Mouse (Mus musculus) hindbrain, embryonic 12.5 days (tissue): ENCODE results near the gene Wdr90. TPM values are rescaled to one million over a fixed set of nuclear protein-coding genes. Genes with fewer than 3 reads are reported as not detected.
A peak's percentile ranks its signal among the peaks of the same experiment; 100 is the strongest.
"Not testable (repeated sequence)": the region's sequence is repeated elsewhere in the genome, so short reads cannot be mapped to it uniquely, and the experiment has no call there.

Experiments
- ATAC-seq: fragments of 200-750 bp; cut with Nextera tagmentation; 2 replicates; pipeline ENCODE4 v1.8.0; 2017; ENCODE audit warnings: moderate TSS enrichment; ENCODE audit not compliant: low FRiP score
- H3K27ac ChIP-seq: fragments of 300-500 bp; sonication (generic); 2 replicates; pipeline ENCODE4 v1.5.1; 2016; ENCODE audit warnings: mild to moderate bottlenecking
- H3K27me3 ChIP-seq: fragments of 300-500 bp; sonication (generic); 2 replicates; pipeline ENCODE4 v1.6.1; 2016; ENCODE audit warnings: mild to moderate bottlenecking
- H3K36me3 ChIP-seq: fragments of 300-500 bp; sonication (generic); 2 replicates; pipeline ENCODE4 v1.6.1; 2016; ENCODE audit warnings: mild to moderate bottlenecking
- H3K4me1 ChIP-seq: fragments of 300-500 bp; sonication (generic); 2 replicates; pipeline ENCODE4 v1.6.1; 2016
- H3K4me2 ChIP-seq: fragments of 300-500 bp; sonication (generic); replicated peaks from 2 replicates; pipeline ENCODE4 v1.6.1; 2016; ENCODE audit warnings: mild to moderate bottlenecking
- H3K4me3 ChIP-seq: fragments of 300-500 bp; sonication (generic); 2 replicates; pipeline ENCODE4 v1.5.1; 2016; ENCODE audit warnings: mild to moderate bottlenecking
- H3K9ac ChIP-seq: fragments of 300-500 bp; sonication (generic); 2 replicates; pipeline ENCODE4 v1.6.1; 2016; ENCODE audit warnings: mild to moderate bottlenecking, moderate library complexity
- H3K9me3 ChIP-seq: fragments of 300-500 bp; sonication (generic); replicated peaks from 2 replicates; pipeline ENCODE4 v1.6.1; 2016; ENCODE audit warnings: mild to moderate bottlenecking
- WGBS: fragments of 180-500 bp; shearing (Covaris S2); methylation state at CpG from one replicate; pipeline ENCODE4 v1.1.7; 2016; 5-methylcytosine and 5-hydroxymethylcytosine counted together
- polyA plus RNA-seq: library from polyadenylated mRNA; unstranded; fragments of >200 nt; fragmentation: Nextera tagmentation; extraction: Ambion mirVana; gene quantifications from 2 replicates; pipeline ENCODE4 v1.2.1, GENCODE M21; 2016

Gene Wdr90
- polyA plus RNA-seq, 1 experiment from 2014 or later = 30.0 TPM

DNA sequence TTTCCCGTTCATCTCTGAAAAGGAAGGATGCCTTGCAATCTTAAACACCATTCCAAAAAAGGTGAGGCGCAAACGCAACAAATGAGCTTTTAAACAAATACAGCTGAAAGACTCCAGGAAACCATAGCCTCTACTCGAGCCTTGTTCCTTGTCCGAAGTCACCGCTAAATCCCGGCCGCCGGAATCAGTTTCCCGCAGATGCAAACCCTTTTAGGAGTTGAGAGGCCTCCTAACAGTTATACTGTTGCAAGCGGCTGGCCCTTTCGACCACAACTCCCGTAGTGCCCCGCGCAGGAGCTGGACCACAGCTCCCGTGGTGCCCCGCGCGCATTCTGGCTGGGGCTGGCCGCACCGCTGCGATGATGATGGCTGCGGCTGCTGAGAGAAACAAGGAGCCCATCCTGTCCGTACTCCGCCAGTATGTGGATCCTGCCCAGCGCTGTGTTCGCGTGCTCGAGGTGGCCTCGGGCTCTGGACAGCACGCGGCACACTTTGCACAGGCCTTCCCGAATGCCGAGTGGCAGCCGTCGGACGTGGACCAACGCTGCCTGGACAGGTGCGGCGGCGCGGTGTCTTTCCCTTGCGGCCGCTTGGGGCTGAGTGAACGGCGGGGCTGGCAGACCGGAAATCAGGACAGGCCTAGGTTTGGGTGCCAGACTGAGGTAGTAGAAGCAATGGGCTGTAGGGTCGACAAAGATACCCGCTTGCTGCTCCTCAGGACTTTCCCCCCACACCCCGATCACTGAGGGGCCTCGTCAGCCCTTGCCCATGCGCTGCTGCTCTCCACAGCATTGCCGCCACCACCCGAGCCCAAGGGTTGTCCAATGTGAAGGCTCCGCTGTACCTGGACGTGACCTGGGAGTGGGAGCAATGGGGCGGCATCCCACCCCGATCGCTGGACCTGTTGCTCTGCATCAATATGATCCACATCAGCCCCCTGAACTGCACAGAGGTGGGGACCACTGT is 14.2 kb upstream of the Wdr90 start:
- peak overlapping the region; percentile 96 for H3K27ac ChIP-seq
- H3K4me3 ChIP-seq = peak overlapping the region; percentile 79
- H3K9me3 ChIP-seq = no peaks in the 10 kb centered on the region
- no peaks in the 10 kb centered on the region for H3K27me3 ChIP-seq
- H3K36me3 ChIP-seq = peaks cover 16% of the 10 kb centered on the region
- peaks cover 28% of the 10 kb centered on the region for H3K4me1 ChIP-seq
- peak; percentile 93 for ATAC-seq
- peak overlapping the region; percentile 93 for H3K4me2 ChIP-seq
- H3K9ac ChIP-seq = peak overlapping the region; percentile 81
- 2% methylated on average over 59 of the region's 59 CpGs for WGBS

DNA sequence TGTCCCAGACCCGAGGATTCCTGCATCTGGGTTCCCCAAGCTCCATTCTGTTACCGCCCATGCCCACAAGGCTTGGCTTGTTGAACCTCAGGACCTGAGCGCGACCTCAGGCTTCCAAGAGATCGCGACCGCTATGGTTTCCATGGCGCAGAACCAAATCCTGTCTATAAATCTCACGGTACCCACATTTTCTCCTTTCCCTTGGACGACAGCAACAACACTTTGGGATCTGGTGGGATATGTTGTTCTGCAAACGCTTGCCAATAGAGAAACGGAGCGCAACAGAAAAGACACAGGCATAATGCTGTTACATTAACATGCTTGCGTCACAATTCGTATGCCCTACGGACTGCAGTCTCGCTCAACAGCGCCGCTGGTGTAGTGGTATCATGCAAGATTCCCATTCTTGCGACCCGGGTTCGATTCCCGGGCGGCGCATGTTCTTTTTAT is 13.4 kb upstream of the Wdr90 start, which contains the start of gene Mettl26:
Gene Mettl26 (plus strand): TSS at position 354 of the 450 bp plus-strand sequence.
- peaks cover 23% of the 10 kb centered on the region for H3K4me1 ChIP-seq

GRCm38 (mm10) chr17:25874148-25874720 is 12.9 kb upstream of the Wdr90 start:
- Histone ChIP-seq H3K9me3 (no peaks in the 10 kb centered on the region), H3K27ac (peak overlapping the region; percentile 96), H3K4me1 (peaks cover 23% of the 10 kb centered on the region), H3K4me2 (peak overlapping the region; percentile 93), H3K9ac (peak overlapping the region; percentile 59), H3K4me3 (peak overlapping the region; percentile 79), H3K36me3 (peaks cover 15% of the 10 kb centered on the region), H3K27me3 (no peaks in the 10 kb centered on the region)
- 8% methylated on average over 14 of the region's 14 CpGs for WGBS
- no peak; the same call in 1 of the 2 replicates for ATAC-seq

More for the DNA sequence above, 13.4 kb upstream of the Wdr90 start, which contains the start of gene Mettl26:
- no peaks in the 10 kb centered on the region for H3K9me3 ChIP-seq
- peak within 1 kb of the TSS; percentile 79 for H3K4me3 ChIP-seq
- peak within 1 kb of the TSS; percentile 93 for H3K4me2 ChIP-seq
- no peaks in the 10 kb centered on the region for H3K27me3 ChIP-seq
- H3K36me3 ChIP-seq = peaks cover 16% of the 10 kb centered on the region
- ATAC-seq = peak; percentile 73
- H3K9ac ChIP-seq = peak within 1 kb of the TSS; percentile 81
- H3K27ac ChIP-seq = peak within 1 kb of the TSS; percentile 96
- WGBS = under 1% methylated on average over 25 of the region's 25 CpGs

- peaks cover 8% of the 10 kb centered on the region for H3K36me3 ChIP-seq
- ATAC-seq = no peak
- H3K4me2 ChIP-seq = peak overlapping the region; percentile 93
- peak overlapping the region; percentile 59; the same call in 1 of the 2 replicates for H3K9ac ChIP-seq
- peaks cover 25% of the 10 kb centered on the region for H3K4me1 ChIP-seq
- H3K27me3 ChIP-seq = no peaks in the 10 kb centered on the region
- 70% methylated on average over 11 of the region's 11 CpGs for WGBS
- H3K27ac ChIP-seq = 0 out of 2 replicates have a peak overlapping the region, but pooled peaks have one; percentile 96
- peak overlapping the region; percentile 79; the same call in 1 of the 2 replicates for H3K4me3 ChIP-seq
- H3K9me3 ChIP-seq = no peaks in the 10 kb centered on the region
These were observed 12.3 kb upstream of the Wdr90 start for GRCm38 (mm10) chr17:25873405-25874147.

GRCm38 (mm10) chr17:25872676-25873075 is 11.4 kb upstream of the Wdr90 start:
- Histone ChIP-seq H3K4me1 (peaks cover 32% of the 10 kb centered on the region), H3K36me3 (peaks cover 1% of the 10 kb centered on the region), H3K27me3 (no peaks in the 10 kb centered on the region; the same call in 1 of the 2 replicates), H3K4me3 (no peak overlapping the region), H3K4me2 (no peak overlapping the region), H3K9ac (no peak overlapping the region), H3K27ac (no peak overlapping the region), H3K9me3 (no peaks in the 10 kb centered on the region)
- ATAC-seq = no peak
- 76% methylated on average over 3 of the region's 3 CpGs for WGBS

- not testable (repeated sequence) for H3K27me3 ChIP-seq, H3K27ac ChIP-seq
- peaks cover 27% of the 10 kb centered on the region for H3K4me1 ChIP-seq
These were observed 10.3 kb upstream of the Wdr90 start for GRCm38 (mm10) chr17:25871566-25871965.

DNA sequence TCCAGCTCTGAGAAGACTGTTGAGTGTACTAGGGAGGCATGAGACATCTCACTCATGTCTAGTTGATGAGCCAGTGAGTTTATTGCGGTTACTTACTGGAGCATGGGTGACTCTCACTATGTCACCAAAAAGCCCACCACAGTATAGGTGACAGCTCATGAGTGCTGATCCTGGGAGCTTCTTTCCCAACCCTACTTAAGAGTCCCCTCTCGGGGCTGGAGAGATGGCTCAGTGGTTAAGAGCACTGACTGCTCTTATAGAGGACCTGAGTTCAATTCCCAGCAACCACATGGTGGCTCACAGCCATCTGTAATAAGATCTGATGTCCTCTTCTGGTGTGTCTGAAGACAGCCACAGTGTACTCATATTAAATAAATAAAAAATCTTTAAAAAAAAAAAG is 8.7 kb upstream of the Wdr90 start:
- H3K27ac ChIP-seq = no peak overlapping the region
- no peak overlapping the region for H3K4me2 ChIP-seq
- 79% methylated on average over 2 of the region's 2 CpGs for WGBS
- no peak overlapping the region for H3K4me3 ChIP-seq
- no peaks in the 10 kb centered on the region; the same call in 1 of the 2 replicates for H3K27me3 ChIP-seq
- no peak overlapping the region for H3K9ac ChIP-seq
- no peaks in the 10 kb centered on the region for H3K36me3 ChIP-seq
- ATAC-seq = no peak
- peaks cover 18% of the 10 kb centered on the region for H3K4me1 ChIP-seq
- H3K9me3 ChIP-seq = no peaks in the 10 kb centered on the region

More at GRCm38 (mm10) chr17:25871566-25871965, 10.3 kb upstream of the Wdr90 start:
- H3K9ac ChIP-seq, H3K9me3 ChIP-seq, H3K36me3 ChIP-seq, H3K4me2 ChIP-seq, H3K4me3 ChIP-seq, ATAC-seq: not testable (repeated sequence)

GRCm38 (mm10) chr17:25869498-25869897 is 8.2 kb upstream of the Wdr90 start:
- H3K9ac ChIP-seq = no peak overlapping the region
- H3K27me3 ChIP-seq = no peaks in the 10 kb centered on the region; the same call in 1 of the 2 replicates
- no peak overlapping the region for H3K4me2 ChIP-seq
- ATAC-seq = no peak
- no peak overlapping the region for H3K27ac ChIP-seq
- H3K4me1 ChIP-seq = peaks cover 18% of the 10 kb centered on the region
- no peak overlapping the region for H3K4me3 ChIP-seq
- H3K9me3 ChIP-seq = no peaks in the 10 kb centered on the region
- H3K36me3 ChIP-seq = no peaks in the 10 kb centered on the region
- WGBS = 89% methylated on average over 8 of the region's 8 CpGs

DNA sequence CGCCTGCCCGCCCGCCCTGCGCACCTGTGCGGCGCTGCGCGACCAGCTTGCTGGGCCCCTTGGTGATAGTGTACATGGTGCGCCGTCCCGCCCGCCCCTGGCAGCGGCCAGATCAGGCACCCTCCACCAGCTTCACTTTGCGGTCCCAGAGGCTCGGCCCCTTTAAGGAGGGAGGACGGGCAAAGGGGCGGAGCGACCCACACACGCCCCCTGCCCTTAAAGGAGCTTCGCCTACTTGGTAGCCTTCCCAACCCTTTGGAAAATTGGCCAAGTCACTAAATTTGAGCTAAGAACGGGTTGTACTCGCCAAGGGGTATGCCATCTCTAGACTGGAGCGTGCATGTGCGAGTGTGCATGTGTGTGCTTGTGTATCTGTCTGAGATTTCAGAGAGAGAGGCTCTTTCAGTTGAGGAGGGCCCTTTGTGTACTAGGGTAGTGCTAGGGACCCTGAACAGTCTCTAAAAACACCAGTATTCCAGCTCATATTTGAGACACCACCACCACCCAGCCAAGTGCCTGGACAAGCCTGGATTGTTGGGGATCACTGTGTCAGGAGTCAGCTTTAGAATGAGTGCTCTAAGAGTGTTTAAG is 7.4 kb upstream of the Wdr90 start, which contains the start of gene Mcrip2:
Gene Mcrip2 (minus strand): TSS at position 164 of the 591 bp plus-strand sequence.
- Histone ChIP-seq H3K9ac (peak within 1 kb of the TSS; percentile 70), H3K27ac (peak within 1 kb of the TSS; percentile 58), H3K4me2 (peak within 1 kb of the TSS; percentile 99), H3K36me3 (no peaks in the 10 kb centered on the region), H3K27me3 (no peaks in the 10 kb centered on the region; the same call in 1 of the 2 replicates), H3K9me3 (no peaks in the 10 kb centered on the region), H3K4me3 (peak within 1 kb of the TSS; percentile 81), H3K4me1 (peaks cover 11% of the 10 kb centered on the region)
- peak; percentile 84 for ATAC-seq
- WGBS = under 1% methylated on average over 21 of the region's 24 CpGs

GRCm38 (mm10) chr17:25867836-25868600 is 6.7 kb upstream of the Wdr90 start:
- Histone ChIP-seq H3K9me3 (no peaks in the 10 kb centered on the region), H3K4me2 (peak overlapping the region; percentile 99), H3K4me1 (peaks cover 11% of the 10 kb centered on the region), H3K4me3 (peak overlapping the region; percentile 81), H3K27ac (no peak overlapping the region; the same call in 1 of the 2 replicates), H3K36me3 (no peaks in the 10 kb centered on the region), H3K9ac (peak overlapping the region; percentile 70), H3K27me3 (no peaks in the 10 kb centered on the region; the same call in 1 of the 2 replicates)
- ATAC-seq = peak; percentile 62
- 1% methylated on average over 42 of the region's 42 CpGs for WGBS

DNA sequence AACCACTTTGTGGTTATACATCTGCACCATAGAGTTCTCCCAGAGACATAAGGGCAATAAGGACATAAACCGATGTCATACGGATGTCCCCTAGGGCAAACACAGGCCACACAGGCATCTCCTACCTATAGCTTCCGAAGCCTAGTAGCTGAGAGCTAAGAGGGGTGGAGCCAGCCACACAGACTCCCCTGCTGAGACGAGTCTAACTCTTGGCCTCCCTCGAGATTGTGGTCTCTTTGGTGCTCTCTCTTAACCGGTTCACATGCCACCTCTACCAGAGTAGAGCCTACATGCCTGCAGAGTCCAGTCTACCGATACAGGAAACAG is 6.2 kb upstream of the Wdr90 start:
- Histone ChIP-seq H3K9ac (no peak overlapping the region), H3K4me1 (peaks cover 11% of the 10 kb centered on the region), H3K27me3 (no peaks in the 10 kb centered on the region; the same call in 1 of the 2 replicates), H3K9me3 (no peaks in the 10 kb centered on the region), H3K27ac (no peak overlapping the region), H3K4me3 (peak overlapping the region; percentile 81; the same call in 1 of the 2 replicates), H3K4me2 (peak overlapping the region; percentile 99), H3K36me3 (no peaks in the 10 kb centered on the region)
- no peak for ATAC-seq
- WGBS = 19% methylated on average over 7 of the region's 7 CpGs
